Mouse (Mus musculus) forebrain, embryonic 12.5 days (tissue): ENCODE data around the gene Ddx39b. TPM values are rescaled to one million over a fixed set of nuclear protein-coding genes. Genes with fewer than 3 reads are reported as not detected.

Experiments
- ATAC-seq: fragments of 200-750 bp; cut with Nextera tagmentation; 2 replicates; pipeline ENCODE4 v1.8.0; 2017; ENCODE audit warnings: moderate TSS enrichment; ENCODE audit not compliant: low FRiP score
- H3K27ac ChIP-seq: fragments of 300-500 bp; sonication (generic); 2 replicates; pipeline ENCODE4 v1.5.1; 2016; ENCODE audit warnings: mild to moderate bottlenecking
- H3K27me3 ChIP-seq: fragments of 300-500 bp; sonication (generic); 2 replicates; pipeline ENCODE4 v1.6.1; 2016; ENCODE audit warnings: mild to moderate bottlenecking
- H3K36me3 ChIP-seq: fragments of 300-500 bp; sonication (generic); replicated peaks from 2 replicates; pipeline ENCODE4 v1.6.1; 2016; ENCODE audit warnings: mild to moderate bottlenecking
- H3K4me1 ChIP-seq: fragments of 300-500 bp; sonication (generic); 2 replicates; pipeline ENCODE4 v1.6.1; 2016
- H3K4me2 ChIP-seq: fragments of 300-500 bp; sonication (generic); 2 replicates; pipeline ENCODE4 v1.6.1; 2016; ENCODE audit warnings: mild to moderate bottlenecking, moderate library complexity
- H3K4me3 ChIP-seq: fragments of 300-500 bp; sonication (generic); replicated peaks from 2 replicates; pipeline ENCODE4 v1.5.1; 2016; ENCODE audit warnings: mild to moderate bottlenecking
- H3K9ac ChIP-seq: fragments of 300-500 bp; sonication (generic); 2 replicates; pipeline ENCODE4 v1.6.1; 2016; ENCODE audit warnings: mild to moderate bottlenecking
- H3K9me3 ChIP-seq: fragments of 300-500 bp; sonication (generic); 2 replicates; pipeline ENCODE4 v1.6.1; 2016
- WGBS: fragments of 180-500 bp; shearing (Covaris S2); methylation state at CpG from one replicate; pipeline ENCODE4 v1.1.7; 2016; 5-methylcytosine and 5-hydroxymethylcytosine counted together
- polyA plus RNA-seq: library from polyadenylated mRNA; unstranded; fragments of >200 nt; fragmentation: Nextera tagmentation; extraction: Ambion mirVana; gene quantifications from 2 replicates; pipeline ENCODE4 v1.2.1, GENCODE M21; 2016

The Ddx39b gene
- polyA plus RNA-seq, result 614 and 623 TPM in 2 replicates

DNA sequence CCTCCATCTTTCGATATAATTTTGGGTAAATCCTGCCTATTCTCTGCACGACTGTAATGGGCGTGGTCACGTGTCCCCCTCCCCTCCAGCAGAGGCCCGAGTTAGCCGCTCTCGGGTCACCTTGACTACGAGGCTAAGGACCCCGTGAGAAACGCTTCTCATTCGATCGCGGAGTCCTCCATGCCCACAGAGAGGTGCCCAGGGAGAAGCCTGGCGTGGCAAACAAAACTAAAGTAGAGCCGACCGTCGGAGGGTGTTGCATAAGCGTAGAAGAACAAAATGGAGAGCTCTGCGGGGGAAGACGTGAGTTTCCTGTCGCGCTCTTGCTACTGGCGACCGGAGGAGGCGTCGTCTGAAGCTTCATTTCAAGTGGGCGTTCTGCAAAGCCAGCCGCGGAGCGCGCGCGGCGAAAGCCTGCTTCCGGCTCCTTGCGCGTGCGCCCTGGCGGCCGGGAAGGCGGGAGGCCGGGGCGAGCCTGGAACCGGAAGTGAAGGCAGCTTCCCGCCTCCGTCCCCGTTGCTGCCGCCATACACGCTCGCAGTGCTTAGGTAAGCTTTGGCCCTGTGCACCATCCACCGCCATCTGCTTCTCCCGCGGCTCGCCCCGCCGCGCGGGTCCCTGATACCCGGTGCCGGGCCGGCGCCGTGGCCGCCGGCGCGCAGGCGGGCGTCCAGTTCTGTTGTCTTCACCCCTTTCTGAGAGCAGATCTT is at the start of gene Ddx39b:
TSS of gene Ddx39b (plus strand) at position 442 of the 710 bp plus-strand sequence.
- Histone ChIP-seq H3K36me3 (peaks cover 33% of the 10 kb centered on the region), H3K27me3 (no peaks in the 10 kb centered on the region), H3K4me2 (peak within 1 kb of the TSS; percentile 79), H3K4me1 (peaks cover 47% of the 10 kb centered on the region), H3K9ac (peak within 1 kb of the TSS; percentile 100), H3K9me3 (no peaks in the 10 kb centered on the region), H3K27ac (peak within 1 kb of the TSS; percentile 98), H3K4me3 (peak within 1 kb of the TSS; percentile 98)
- under 1% methylated on average over 69 of the region's 69 CpGs for WGBS
- peak; percentile 91 for ATAC-seq

DNA sequence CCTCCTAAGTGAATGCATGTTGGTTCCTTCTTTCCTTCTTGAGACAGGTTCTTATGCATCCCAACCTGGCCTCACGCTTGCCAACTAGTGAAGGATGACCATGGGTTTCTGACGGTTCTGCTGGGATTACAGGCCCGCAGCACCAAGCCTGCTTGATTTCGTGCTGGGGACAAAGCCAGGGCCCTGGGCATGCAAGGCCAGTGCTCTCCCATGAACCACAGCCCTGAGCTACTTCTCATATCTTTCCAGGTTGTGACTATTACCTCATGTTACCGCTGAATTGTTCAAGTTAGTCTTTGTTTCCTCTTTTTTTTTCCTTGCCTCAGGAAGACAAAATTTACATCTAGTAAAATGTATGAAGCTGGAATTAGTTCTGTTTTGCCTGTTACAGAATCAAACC is 48.6 kb upstream of the Ddx39b start:
- H3K9me3 ChIP-seq, result no peaks in the 10 kb centered on the region
- no peaks in the 10 kb centered on the region for H3K36me3 ChIP-seq
- peaks cover 43% of the 10 kb centered on the region for H3K27me3 ChIP-seq
- H3K9ac ChIP-seq, result no peak overlapping the region
- H3K27ac ChIP-seq, result no peak overlapping the region
- no peak overlapping the region for H3K4me3 ChIP-seq
- H3K4me2 ChIP-seq, result no peak overlapping the region
- peaks cover 10% of the 10 kb centered on the region for H3K4me1 ChIP-seq
- 80% methylated on average over 5 of the region's 5 CpGs for WGBS
- ATAC-seq, result no peak

DNA sequence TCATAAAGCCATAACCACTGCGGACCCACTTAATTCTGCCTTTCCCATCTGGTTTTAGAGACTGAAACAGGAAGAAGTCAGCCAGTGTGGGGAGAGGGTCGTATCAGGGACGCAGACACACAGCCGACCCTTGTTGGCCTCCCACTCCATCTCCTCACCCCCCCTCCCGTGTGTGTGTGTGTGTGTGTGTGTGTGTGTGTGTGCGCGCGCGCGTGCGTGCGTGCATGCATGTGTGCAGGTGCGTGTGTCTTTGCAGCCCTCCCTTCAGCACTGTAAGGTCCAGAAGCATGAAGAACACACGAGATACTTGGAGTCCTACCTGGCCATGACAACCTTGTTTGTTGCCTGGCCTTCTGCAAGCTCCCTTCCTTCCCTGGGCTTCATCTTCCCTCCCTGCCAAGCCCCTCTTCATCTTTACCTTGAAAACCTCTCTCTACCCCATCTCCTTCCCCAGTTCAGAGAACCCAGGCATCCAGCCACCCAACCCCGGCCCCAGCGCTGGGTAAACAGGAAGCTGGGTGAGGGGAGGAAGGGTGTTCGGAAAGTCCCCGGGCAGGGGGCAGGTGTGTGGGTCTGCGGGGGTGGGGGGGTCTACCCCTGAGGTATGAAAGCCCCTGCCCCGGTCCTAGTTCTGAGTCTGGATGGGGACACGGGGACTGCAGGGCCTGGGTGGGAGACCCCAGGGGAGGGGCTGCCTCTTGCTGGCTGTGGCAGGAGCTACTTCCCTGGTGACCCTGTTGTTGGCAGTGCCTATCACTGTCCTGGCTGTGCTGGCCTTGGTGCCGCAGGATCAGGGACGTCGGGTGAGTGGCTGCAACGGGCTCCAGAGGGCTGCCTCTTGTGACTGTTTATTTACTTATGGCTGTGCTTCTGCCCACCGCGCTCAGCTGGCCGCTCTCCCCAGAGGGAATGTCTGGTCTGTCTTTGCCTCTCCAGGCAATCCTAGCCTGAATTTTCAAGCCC is 47.4 kb upstream of the Ddx39b start, which contains the start of gene Ltb:
TSS of gene Ltb (plus strand) at position 559 of the 963 bp plus-strand sequence.
- WGBS, result 71% methylated on average over 20 of the region's 28 CpGs
- peak within 1 kb of the TSS; percentile 39; the same call in 1 of the 2 replicates for H3K4me3 ChIP-seq
- peak within 1 kb of the TSS; percentile 61; the same call in 1 of the 2 replicates for H3K4me2 ChIP-seq
- H3K4me1 ChIP-seq, result peaks cover 10% of the 10 kb centered on the region
- no peaks in the 10 kb centered on the region for H3K9me3 ChIP-seq
- ATAC-seq, result no peak
- H3K36me3 ChIP-seq, result no peaks in the 10 kb centered on the region
- no peak within 1 kb of the TSS for H3K27ac ChIP-seq
- H3K27me3 ChIP-seq, result peaks cover 52% of the 10 kb centered on the region
- H3K9ac ChIP-seq, result no peak within 1 kb of the TSS

DNA sequence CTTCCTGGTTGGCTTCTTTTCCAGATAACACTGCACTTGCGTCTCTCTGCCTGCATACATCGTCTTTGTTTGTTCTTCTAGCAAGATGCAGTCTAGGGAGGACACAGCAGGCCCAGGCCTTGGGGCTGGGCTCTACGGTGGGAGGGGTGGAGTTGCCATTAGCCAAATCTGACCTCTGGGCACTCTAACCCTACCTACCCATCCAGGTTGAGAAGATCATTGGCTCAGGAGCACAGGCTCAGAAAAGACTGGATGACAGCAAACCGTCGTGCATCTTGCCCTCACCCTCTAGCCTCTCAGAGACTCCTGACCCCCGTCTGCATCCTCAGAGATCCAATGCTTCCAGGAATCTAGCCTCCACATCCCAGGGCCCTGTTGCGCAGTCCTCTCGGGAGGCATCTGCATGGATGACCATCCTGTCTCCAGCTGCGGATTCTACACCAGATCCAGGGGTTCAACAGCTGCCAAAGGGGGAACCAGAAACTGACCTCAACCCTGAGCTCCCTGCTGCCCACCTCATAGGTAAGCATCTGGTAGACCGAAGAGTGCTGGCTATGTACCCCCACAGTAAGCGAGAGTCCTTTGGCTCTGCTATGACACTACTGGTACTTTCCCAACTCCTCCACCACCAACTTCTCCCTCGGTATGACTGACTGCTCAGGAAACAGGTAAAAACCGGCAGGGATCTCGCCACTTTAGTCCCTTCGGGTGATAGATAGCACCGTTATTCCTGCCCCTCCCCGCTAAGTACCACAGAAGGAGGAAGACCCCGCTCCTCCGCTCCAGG is 46.5 kb upstream of the Ddx39b start:
- peak overlapping the region; percentile 39 for H3K4me3 ChIP-seq
- H3K36me3 ChIP-seq, result no peaks in the 10 kb centered on the region
- 0 out of 2 replicates have a peak, but pooled peaks have one; percentile 6 for ATAC-seq
- peak overlapping the region; percentile 61 for H3K4me2 ChIP-seq
- H3K27ac ChIP-seq, result no peak overlapping the region
- H3K4me1 ChIP-seq, result peaks cover 10% of the 10 kb centered on the region
- H3K9ac ChIP-seq, result peak overlapping the region; percentile 39; the same call in 1 of the 2 replicates
- no peaks in the 10 kb centered on the region for H3K9me3 ChIP-seq
- H3K27me3 ChIP-seq, result peaks cover 52% of the 10 kb centered on the region
- WGBS, result 46% methylated on average over 19 of the region's 19 CpGs

DNA sequence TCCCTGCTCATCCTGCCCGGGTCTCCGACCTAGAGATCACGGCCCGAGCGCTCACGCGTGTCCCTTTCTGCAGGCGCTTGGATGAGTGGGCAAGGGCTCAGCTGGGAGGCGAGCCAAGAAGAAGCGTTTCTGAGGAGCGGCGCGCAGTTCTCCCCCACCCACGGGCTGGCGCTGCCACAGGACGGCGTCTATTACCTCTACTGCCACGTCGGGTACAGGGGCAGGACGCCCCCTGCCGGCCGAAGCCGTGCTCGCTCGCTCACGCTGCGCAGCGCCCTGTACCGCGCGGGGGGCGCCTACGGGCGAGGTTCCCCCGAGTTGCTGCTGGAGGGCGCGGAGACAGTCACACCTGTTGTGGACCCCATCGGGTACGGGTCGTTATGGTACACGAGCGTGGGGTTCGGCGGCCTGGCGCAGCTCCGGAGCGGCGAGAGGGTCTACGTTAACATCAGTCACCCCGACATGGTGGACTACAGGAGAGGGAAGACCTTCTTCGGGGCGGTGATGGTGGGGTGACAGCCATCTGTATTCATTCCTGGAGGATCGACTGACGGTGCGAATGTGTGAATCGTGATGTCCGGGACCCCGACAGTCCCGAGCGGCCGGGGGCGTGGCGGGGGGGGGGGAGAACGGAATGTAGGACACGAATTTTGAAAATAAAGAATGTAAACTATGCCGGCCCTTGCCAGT is 45.8 kb upstream of the Ddx39b start:
- H3K36me3 ChIP-seq, result no peaks in the 10 kb centered on the region
- H3K4me2 ChIP-seq, result peak overlapping the region; percentile 61
- no peaks in the 10 kb centered on the region for H3K9me3 ChIP-seq
- H3K9ac ChIP-seq, result peak overlapping the region; percentile 39
- no peak overlapping the region for H3K27ac ChIP-seq
- WGBS, result 2% methylated on average over 66 of the region's 66 CpGs
- H3K27me3 ChIP-seq, result peaks cover 59% of the 10 kb centered on the region
- peaks cover 10% of the 10 kb centered on the region for H3K4me1 ChIP-seq
- H3K4me3 ChIP-seq, result peak overlapping the region; percentile 39
- peak; percentile 58 for ATAC-seq

DNA sequence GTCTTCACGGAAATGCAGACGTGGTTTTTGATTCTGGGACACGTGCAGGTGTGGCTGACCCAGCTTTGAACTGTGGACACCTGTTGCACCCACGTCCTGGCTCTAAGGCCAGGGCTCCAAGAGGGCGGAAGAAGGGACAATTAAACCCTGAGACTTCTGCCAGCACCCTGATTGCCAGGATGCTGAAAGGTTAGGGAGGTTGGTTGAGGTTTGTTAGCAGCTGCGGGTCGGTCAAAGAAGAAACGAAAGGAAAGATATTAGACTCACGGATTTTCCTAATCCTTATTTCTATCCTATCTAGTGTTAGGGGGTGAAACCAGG is 45.3 kb upstream of the Ddx39b start:
- Histone ChIP-seq H3K36me3 (no peaks in the 10 kb centered on the region), H3K9ac (no peak overlapping the region; the same call in 1 of the 2 replicates), H3K9me3 (no peaks in the 10 kb centered on the region), H3K4me3 (peak overlapping the region; percentile 39), H3K27ac (no peak overlapping the region), H3K27me3 (peaks cover 63% of the 10 kb centered on the region), H3K4me1 (peaks cover 10% of the 10 kb centered on the region), H3K4me2 (peak overlapping the region; percentile 61)
- no peak for ATAC-seq
- WGBS, result 33% methylated on average over 9 of the region's 9 CpGs

DNA sequence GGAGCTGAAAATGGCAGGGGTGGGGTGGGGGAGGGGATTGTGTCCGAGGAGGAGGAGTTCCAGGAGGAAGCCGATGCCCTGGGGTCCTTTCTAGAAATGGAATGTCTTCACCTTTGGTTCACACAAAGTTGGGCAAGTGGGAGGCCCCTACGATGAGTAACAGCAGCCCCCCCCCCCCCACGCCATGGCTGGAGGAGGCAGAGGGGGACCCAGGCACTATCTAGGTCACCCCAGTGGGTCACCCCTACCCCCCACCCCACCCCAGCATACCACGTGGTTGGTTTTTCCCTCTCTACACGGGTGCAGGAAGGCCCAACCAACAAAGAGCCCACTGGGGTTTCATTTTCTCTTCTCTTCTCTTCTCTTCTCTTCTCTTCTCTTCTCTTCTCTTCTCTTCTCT is 44.4 kb upstream of the Ddx39b start:
- Histone ChIP-seq H3K27ac (no peak overlapping the region), H3K4me2 (no peak overlapping the region), H3K4me3 (no peak overlapping the region), H3K9me3 (no peaks in the 10 kb centered on the region), H3K27me3 (peaks cover 71% of the 10 kb centered on the region), H3K36me3 (no peaks in the 10 kb centered on the region), H3K4me1 (peaks cover 10% of the 10 kb centered on the region), H3K9ac (no peak overlapping the region)
- ATAC-seq, result no peak
- 57% methylated on average over 6 of the region's 6 CpGs for WGBS

DNA sequence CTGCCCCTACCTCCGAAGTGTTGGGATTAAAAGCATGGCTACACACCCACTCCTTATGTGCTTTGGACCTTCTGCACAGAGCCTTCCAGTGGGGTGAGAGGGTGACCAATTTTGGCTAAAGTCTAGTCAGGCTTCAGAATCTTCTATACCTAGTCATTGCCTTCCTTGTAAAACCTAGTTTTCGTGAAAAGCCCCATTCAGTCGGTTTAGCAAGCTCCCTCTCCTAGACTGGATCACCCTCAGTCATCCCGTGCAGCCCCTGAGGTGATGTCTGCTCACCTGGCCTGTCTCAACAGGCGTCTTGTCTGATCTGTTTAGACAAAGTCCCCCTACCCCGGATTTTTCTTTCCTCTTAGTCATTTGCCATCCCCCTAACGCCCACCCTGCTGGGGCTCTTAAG is 43.5 kb upstream of the Ddx39b start:
- Histone ChIP-seq H3K4me3 (no peak overlapping the region), H3K4me1 (peaks cover 10% of the 10 kb centered on the region), H3K4me2 (no peak overlapping the region), H3K9me3 (no peaks in the 10 kb centered on the region), H3K27ac (no peak overlapping the region), H3K36me3 (no peaks in the 10 kb centered on the region), H3K9ac (no peak overlapping the region), H3K27me3 (peaks cover 80% of the 10 kb centered on the region)
- WGBS, result 66% methylated on average over 7 of the region's 7 CpGs
- no peak for ATAC-seq

DNA sequence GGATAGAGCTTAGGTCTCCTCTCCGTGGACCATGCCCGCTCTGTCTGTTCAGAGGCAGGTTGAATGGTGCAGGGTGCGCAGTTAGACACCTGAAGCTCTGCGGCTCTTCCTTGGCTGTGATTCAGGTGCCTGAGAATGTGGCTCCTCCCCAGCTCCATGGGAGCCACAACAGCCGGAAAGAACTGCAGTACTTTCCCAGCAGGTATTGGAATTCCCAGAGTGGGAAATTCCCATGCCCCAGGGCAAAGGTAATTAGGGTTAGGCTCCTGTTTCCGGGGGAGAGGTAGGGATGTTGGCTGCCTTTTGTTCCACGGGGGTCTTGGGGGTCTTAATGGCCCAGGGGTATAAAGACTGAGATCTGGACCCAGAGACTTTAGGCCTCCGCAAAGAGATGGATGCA is 42.6 kb upstream of the Ddx39b start:
- no peak overlapping the region for H3K4me3 ChIP-seq
- peaks cover 85% of the 10 kb centered on the region for H3K27me3 ChIP-seq
- H3K4me2 ChIP-seq, result no peak overlapping the region
- ATAC-seq, result no peak
- no peaks in the 10 kb centered on the region for H3K9me3 ChIP-seq
- 35% methylated on average over 8 of the region's 8 CpGs for WGBS
- no peak overlapping the region for H3K27ac ChIP-seq
- H3K36me3 ChIP-seq, result no peaks in the 10 kb centered on the region
- H3K9ac ChIP-seq, result no peak overlapping the region
- peaks cover 10% of the 10 kb centered on the region for H3K4me1 ChIP-seq

DNA sequence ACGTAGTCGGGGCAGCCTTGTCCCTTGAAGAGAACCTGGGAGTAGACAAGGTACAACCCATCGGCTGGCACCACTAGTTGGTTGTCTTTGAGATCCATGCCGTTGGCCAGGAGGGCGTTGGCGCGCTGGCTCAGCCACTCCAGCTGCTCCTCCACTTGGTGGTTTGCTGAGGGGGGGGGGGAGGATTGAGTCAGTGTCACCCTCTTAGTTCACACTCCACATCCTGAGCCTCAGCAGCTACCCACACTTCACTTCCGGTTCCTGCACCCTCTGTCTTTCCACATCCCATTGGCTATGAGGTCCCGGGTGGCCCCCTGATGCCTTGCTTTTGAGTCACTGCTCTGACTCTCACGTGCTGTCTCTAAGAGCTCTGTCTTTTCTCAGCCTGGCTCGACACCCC is 41.1 kb upstream of the Ddx39b start:
- no peaks in the 10 kb centered on the region for H3K9me3 ChIP-seq
- no peak overlapping the region for H3K4me2 ChIP-seq
- no peak overlapping the region for H3K27ac ChIP-seq
- peaks cover 84% of the 10 kb centered on the region for H3K27me3 ChIP-seq
- H3K4me1 ChIP-seq, result peaks cover 9% of the 10 kb centered on the region
- no peaks in the 10 kb centered on the region for H3K36me3 ChIP-seq
- 87% methylated on average over 11 of the region's 11 CpGs for WGBS
- H3K9ac ChIP-seq, result no peak overlapping the region
- ATAC-seq, result no peak
- H3K4me3 ChIP-seq, result no peak overlapping the region

DNA sequence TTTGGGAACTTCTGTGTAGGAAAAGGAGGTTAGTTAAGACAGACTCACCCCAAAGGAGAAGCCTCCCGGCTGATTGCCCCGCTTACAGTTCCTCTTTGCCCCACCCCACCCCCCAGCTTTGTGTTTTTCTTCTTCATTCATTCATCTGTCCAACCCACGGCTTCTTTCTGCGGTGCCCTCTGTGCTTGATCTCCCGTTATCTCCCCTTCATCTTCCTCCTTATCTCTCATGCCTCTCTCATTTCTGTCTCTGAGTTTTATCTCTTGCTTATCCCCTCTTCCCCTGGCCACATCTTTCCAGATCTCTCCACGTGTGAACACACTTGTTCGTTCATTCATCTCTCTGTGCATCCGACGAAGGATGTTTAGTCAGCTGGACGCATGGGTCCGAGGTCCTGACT is 40.4 kb upstream of the Ddx39b start:
- Histone ChIP-seq H3K27me3 (peaks cover 79% of the 10 kb centered on the region), H3K4me1 (peaks cover 1% of the 10 kb centered on the region), H3K4me2 (no peak overlapping the region), H3K36me3 (no peaks in the 10 kb centered on the region), H3K9me3 (no peaks in the 10 kb centered on the region), H3K9ac (no peak overlapping the region), H3K4me3 (no peak overlapping the region), H3K27ac (no peak overlapping the region)
- ATAC-seq, result no peak
- WGBS, result 74% methylated on average over 11 of the region's 11 CpGs
